Mouse (Mus musculus): Measurements from ENCODE around the gene Mrrf. TPM values are rescaled to one million over a fixed set of nuclear protein-coding genes. Genes with fewer than 3 reads are reported as not detected.

Mrrf gene
- total RNA-seq, 2 experiments from 2014 or later = 38.6 to 44.5 TPM

DNA sequence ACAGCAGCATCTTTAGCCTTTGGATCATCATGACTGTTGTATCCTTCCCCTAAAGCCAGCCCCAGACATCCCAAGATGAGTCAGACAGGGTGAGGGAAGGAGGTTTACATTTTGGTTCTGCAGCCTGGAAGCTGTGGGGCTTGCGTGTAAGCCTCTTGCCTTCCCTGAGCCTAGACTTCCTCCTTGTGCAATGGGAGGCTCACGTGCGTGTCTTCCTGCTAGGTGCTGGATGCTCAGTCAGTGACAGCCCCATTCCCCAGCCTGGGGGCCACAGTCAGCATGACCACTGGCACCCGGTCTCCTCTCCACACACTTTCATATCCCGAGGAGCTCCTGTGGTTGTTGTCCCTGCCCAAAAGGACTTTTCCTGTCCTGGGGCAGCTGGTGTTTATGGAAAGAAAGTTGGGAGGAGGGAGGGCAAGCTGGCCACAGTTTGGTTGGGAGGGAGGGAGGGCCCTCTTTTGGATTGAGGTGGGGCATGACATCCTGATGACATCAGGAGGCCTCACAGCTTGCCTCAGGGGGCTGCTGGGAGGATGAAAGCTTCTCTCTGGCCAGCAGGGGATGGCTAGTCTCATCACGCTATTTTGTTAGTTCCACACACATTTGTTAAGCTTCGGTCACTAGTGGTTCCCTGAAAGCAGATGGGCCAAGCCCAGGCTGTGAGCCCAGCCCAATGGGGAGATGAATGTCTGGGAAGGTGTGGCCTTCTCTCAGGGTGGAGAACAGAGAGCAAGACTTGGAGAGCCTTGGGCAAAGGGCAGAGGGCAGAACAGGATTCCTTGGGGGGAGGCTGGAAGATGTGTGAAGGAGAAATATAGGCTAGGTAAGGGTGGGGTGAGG, 98.6 kb downstream of the Mrrf start:
- DNase-seq = no peak

DNA sequence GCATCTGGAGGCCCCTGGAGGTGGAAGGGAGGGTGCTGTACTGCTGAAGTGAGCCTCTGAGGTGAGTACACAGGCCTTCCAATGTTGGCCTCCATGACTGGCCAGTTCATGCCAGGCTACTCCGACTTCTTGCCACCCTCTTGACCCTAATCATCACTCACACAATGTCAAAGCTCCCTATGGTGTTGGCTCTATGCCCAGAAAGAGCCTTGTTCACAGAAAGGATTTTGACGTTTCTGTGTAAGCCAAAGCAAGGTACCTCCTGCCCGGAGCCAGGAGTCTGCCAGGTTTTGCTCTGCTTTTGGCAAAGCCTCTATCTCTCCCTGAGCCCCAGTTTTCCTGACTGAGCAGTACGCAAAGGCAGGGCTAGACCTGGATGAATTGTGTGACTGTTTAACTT, 99.7 kb downstream of the Mrrf start:
- peak; percentile 72 to 88 for DNase-seq

DNA sequence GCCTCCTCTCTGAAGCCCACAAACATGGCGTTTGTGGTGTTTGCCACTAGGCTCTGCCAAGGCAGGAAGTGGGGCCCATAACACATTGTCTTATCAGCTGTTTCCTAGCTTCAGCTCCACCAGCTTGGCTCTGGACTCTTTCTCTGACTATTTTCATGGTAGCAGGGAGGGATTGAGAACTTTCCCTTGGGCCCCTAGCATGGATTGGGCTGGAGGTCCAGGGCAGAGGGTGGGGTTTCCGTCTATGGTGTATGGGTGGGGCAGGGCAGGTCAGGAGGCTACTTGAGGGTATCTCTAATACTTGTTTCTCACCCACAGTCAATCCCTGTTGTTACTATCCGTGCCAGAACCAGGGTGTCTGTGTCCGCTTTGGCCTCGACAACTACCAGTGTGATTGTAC, 100.7 kb downstream of the Mrrf start:
- DNase-seq = no peak

DNA sequence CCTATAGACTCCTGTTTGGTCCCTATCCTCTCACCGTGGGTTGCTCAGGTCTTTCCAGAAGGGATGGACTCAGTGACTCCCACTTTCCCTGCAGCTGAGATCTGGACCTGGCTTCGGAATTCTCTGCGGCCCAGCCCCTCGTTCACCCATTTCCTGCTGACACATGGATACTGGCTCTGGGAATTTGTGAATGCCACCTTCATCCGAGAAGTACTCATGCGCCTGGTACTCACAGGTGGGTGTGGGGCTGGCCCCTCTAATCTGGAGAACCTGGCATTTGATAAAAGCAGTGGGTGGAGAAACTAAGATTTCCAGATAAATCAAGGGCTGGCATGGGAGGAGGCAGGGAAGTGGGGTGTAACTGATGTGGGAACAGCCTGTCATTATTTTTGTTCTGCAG, 101.4 kb downstream of the Mrrf start:
- no peak for DNase-seq

DNA sequence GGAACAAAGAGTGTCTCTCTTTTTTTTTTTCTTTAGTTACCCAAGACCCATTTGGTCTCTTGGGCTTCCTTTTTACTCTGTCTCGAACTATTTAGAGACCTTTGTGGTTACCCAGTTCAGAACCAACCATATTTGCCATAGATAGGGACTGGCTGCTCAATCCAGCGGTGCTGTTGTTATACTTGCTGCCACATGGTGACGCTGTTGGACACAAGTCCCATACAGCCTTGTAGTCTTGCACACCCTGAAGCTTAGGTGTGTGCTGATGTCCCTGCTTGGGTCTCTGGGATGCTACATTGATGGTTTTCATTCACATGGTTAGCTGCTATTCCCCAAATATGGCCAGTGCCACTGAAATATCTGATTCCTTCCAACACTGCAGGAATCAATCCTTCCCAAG, 102.3 kb downstream of the Mrrf start:
- no peak for DNase-seq

DNA sequence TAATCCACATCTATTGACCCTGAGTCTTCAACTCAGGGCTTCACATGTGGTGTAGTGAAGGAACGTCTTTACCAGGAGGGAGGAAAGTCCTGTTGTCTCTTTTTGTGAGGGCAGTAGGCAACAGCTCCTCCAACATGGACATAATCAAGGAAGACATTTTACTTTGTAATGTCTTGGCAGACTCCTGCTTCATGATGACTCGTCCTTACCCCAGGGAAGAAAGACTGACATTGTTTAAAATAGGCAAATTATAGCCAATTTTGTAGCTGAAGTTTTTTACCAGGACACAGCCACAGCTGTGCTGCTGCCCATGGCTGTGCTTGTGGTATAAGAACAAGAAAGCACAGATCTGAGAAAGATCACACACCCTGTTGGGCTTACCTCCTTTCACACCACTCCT, 102.8 kb downstream of the Mrrf start:
- no peak for DNase-seq

Other genes with a start within 250 kb of the Mrrf start
- gene Ttll11, start 156.5 kb upstream of the Mrrf start, total RNA-seq (2021) = 1 to 10 TPM; 1.1 to 1.9 TPM
- 100 to 1,000 TPM; 687 to 800 TPM for gene Ndufa8, start 87.0 kb upstream of the Mrrf start, total RNA-seq (2021)
- not detected for gene Morn5, start 86.9 kb upstream of the Mrrf start, total RNA-seq (2021)
- gene Lhx6, start 31.0 kb upstream of the Mrrf start, total RNA-seq (2021) = 1 to 10 TPM; 1.6 to 1.7 TPM
- gene Rbm18, start 384 bp downstream of the Mrrf start, total RNA-seq (2021) = 10 to 100 TPM; 34.5 to 34.9 TPM
- 10 to 100 TPM; 12.4 to 16.1 TPM for gene Ptgs1, start 94.0 kb downstream of the Mrrf start, total RNA-seq (2021)
- gene Olfr338, start 237.1 kb downstream of the Mrrf start, total RNA-seq (2021) = not detected